Mouse (Mus musculus) embryonic fibroblast, embryonic 13.5 days (primary cell): ENCODE measurements around the gene Tmcc3.

Experiments
- CTCF ChIP-seq: IDR thresholded peaks from 2 replicates; pipeline ENCODE4 v1.5.1; 2011; ENCODE audit warnings: mild to moderate bottlenecking, control low read depth, low read length, moderate library complexity, borderline replicate concordance; ENCODE audit not compliant: insufficient read depth
- POLR2A ChIP-seq: IDR thresholded peaks from 2 replicates; pipeline ENCODE4 v1.6.1; 2011; ENCODE audit warnings: low read depth, mild to moderate bottlenecking, control low read depth, low read length, moderate library complexity

GRCm38 (mm10) chr10:94344631-94345417 is 33.1 kb downstream of the Tmcc3 start:
- TF ChIP-seq POLR2A: no peak
- no peak for TF ChIP-seq CTCF
